Mouse (Mus musculus) myocyte (in vitro differentiated cells): ENCODE measurements around the gene Arhgap23. TPM values are rescaled to one million over a fixed set of nuclear protein-coding genes. Genes with fewer than 3 reads are reported as not detected.

Experiments used
- H3K27me3 ChIP-seq: one replicate; pipeline ENCODE4 v1.6.1; 2011; ENCODE audit not compliant: control insufficient read depth, insufficient read depth, insufficient read length
- H3K36me3 ChIP-seq: one replicate; pipeline ENCODE4 v1.6.1; 2011; ENCODE audit not compliant: control insufficient read depth, insufficient read depth
- H3K4me2 ChIP-seq: one replicate; pipeline ENCODE4 v1.6.1; 2011; ENCODE audit warnings: low read depth, control low read depth
- H3K4me3 ChIP-seq: one replicate; pipeline ENCODE4 v1.5.1; 2011; ENCODE audit warnings: mild to moderate bottlenecking, control low read depth, moderate library complexity
- H3K79me2 ChIP-seq: one replicate; pipeline ENCODE4 v1.6.1; 2011; ENCODE audit not compliant: control insufficient read depth, insufficient read depth
- H3ac ChIP-seq: one replicate; pipeline ENCODE4 v1.6.1; 2011; ENCODE audit not compliant: control insufficient read depth, insufficient read length
- CEBPB ChIP-seq: IDR thresholded peaks from 2 replicates; pipeline ENCODE4 v1.6.1; 2011; ENCODE audit warnings: mild to moderate bottlenecking, moderate library complexity; ENCODE audit not compliant: poor library complexity, insufficient read depth, severe bottlenecking
- E2F4 ChIP-seq: IDR thresholded peaks from one replicate; pipeline ENCODE4 v1.6.1; 2011; ENCODE audit warnings: mild to moderate bottlenecking, control low read depth, moderate library complexity; ENCODE audit not compliant: insufficient read depth
- MAX ChIP-seq: IDR thresholded peaks from one replicate; pipeline ENCODE4 v1.6.1; 2011; ENCODE audit warnings: low read depth, mild to moderate bottlenecking, control low read depth
- MYOD1 ChIP-seq, 3 experiments: IDR thresholded peaks; one replicate each; pipeline ENCODE4 v1.6.1; 2011; ENCODE audit warnings: control low read depth in 2 of 3, low read depth in 2 of 3, mild to moderate bottlenecking in 2 of 3, moderate library complexity in 1 of 3; ENCODE audit not compliant: insufficient read length in 2 of 3, control insufficient read depth in 1 of 3
- MYOG ChIP-seq, 3 experiments: IDR thresholded peaks; one replicate each; pipeline ENCODE4 v1.6.1; 2011; ENCODE audit warnings: control low read depth in 2 of 3, low read depth in 2 of 3, mild to moderate bottlenecking in 2 of 3; ENCODE audit not compliant: insufficient read length in 2 of 3, control insufficient read depth in 1 of 3, insufficient read depth in 1 of 3
- POLR2A ChIP-seq: IDR thresholded peaks from one replicate; pipeline ENCODE4 v1.6.1; 2011; ENCODE audit warnings: low read depth, mild to moderate bottlenecking, control low read depth, moderate library complexity; ENCODE audit not compliant: insufficient read length
- POLR2AphosphoS2 ChIP-seq: IDR thresholded peaks from one replicate; pipeline ENCODE4 v1.6.1; 2011; ENCODE audit warnings: low read depth, control low read depth; ENCODE audit not compliant: insufficient read length
- REST ChIP-seq: IDR thresholded peaks from one replicate; pipeline ENCODE4 v1.6.1; 2011; ENCODE audit warnings: mild to moderate bottlenecking, control low read depth, moderate library complexity; ENCODE audit not compliant: insufficient read depth, insufficient read length
- SRF ChIP-seq: IDR thresholded peaks from one replicate; pipeline ENCODE4 v1.6.1; 2011; ENCODE audit warnings: low read depth; ENCODE audit not compliant: control insufficient read depth, insufficient read length
- TCF12 ChIP-seq: IDR thresholded peaks from one replicate; pipeline ENCODE4 v1.6.1; 2011; ENCODE audit warnings: mild to moderate bottlenecking, control low read depth; ENCODE audit not compliant: poor library complexity, insufficient read depth, severe bottlenecking
- TCF3 ChIP-seq: IDR thresholded peaks from one replicate; pipeline ENCODE4 v1.6.1; 2011; ENCODE audit warnings: low read depth, control low read depth; ENCODE audit not compliant: insufficient read length
- USF1 ChIP-seq: IDR thresholded peaks from one replicate; pipeline ENCODE4 v1.6.1; 2011; ENCODE audit warnings: low read depth, mild to moderate bottlenecking, control low read depth, moderate library complexity
- polyA plus RNA-seq: library from polyadenylated mRNA; unstranded; fragments of >200 nt; fragmentation: generic; extraction: Trizol; gene quantifications from one replicate; pipeline ENCODE4 v1.2.1, GENCODE M21; 2012; ENCODE audit warnings: missing spikeins

Arhgap23 gene
- polyA plus RNA-seq, 1 experiment: 41.9 TPM

GRCm38 (mm10) chr11:97533653-97534052 is 118.3 kb downstream of the Arhgap23 start:
- Histone ChIP-seq H3K36me3 (no peaks in the 10 kb centered on the region), H3K4me2 (no peak overlapping the region)

GRCm38 (mm10) chr11:97534442-97535307 is 119.3 kb downstream of the Arhgap23 start:
- H3K4me2 ChIP-seq: no peak overlapping the region
- H3K36me3 ChIP-seq: no peaks in the 10 kb centered on the region
- no peak overlapping the region for H3K4me3 ChIP-seq
- no peak for TF ChIP-seq USF1
- TF ChIP-seq MYOG (IDR thresholded peaks at IDR 0.05; ENCODE audit: control insufficient read depth in 1 of 3, insufficient read depth in 1 of 3, insufficient read length in 2 of 3, low read depth in 2 of 3): no peak
- no peak for TF ChIP-seq TCF12
- TF ChIP-seq POLR2A: no peak
- no peak for TF ChIP-seq MYOD1 (IDR thresholded peaks at IDR 0.05; ENCODE audit: control insufficient read depth in 1 of 3, insufficient read length in 2 of 3, low read depth in 2 of 3)
- no peak for TF ChIP-seq TCF3
- no peak for TF ChIP-seq SRF
- TF ChIP-seq CEBPB: no peak
- TF ChIP-seq E2F4: no peak
- TF ChIP-seq POLR2AphosphoS2: no peak
- no peak for TF ChIP-seq REST
- no peak for TF ChIP-seq MAX
- H3ac ChIP-seq: no peak overlapping the region
- peaks cover 80% of the 10 kb centered on the region for H3K27me3 ChIP-seq
- H3K79me2 ChIP-seq: no peaks in the 10 kb centered on the region

More at GRCm38 (mm10) chr11:97533653-97534052, 118.3 kb downstream of the Arhgap23 start:
- Histone ChIP-seq H3K79me2 (no peaks in the 10 kb centered on the region), H3K4me3 (no peak overlapping the region), H3ac (no peak overlapping the region), H3K27me3 (peaks cover 81% of the 10 kb centered on the region)
- no peak for TF ChIP-seq POLR2A
- no peak for TF ChIP-seq USF1
- no peak for TF ChIP-seq TCF3
- no peak for TF ChIP-seq POLR2AphosphoS2
- TF ChIP-seq E2F4: no peak
- TF ChIP-seq MYOG (IDR thresholded peaks at IDR 0.05; ENCODE audit: control insufficient read depth in 1 of 3, insufficient read depth in 1 of 3, insufficient read length in 2 of 3, low read depth in 2 of 3): no peak
- TF ChIP-seq SRF: no peak
- no peak for TF ChIP-seq CEBPB
- TF ChIP-seq MAX: no peak
- TF ChIP-seq TCF12: no peak

GRCm38 (mm10) chr11:97535308-97535630 is 119.9 kb downstream of the Arhgap23 start:
- TF ChIP-seq SRF: no peak
- TF ChIP-seq TCF3: no peak
- no peak for TF ChIP-seq MAX
- no peak for TF ChIP-seq REST
- no peak for TF ChIP-seq POLR2A
- TF ChIP-seq TCF12: no peak
- TF ChIP-seq USF1: no peak
- no peak for TF ChIP-seq MYOG (IDR thresholded peaks at IDR 0.05; ENCODE audit: control insufficient read depth in 1 of 3, insufficient read depth in 1 of 3, insufficient read length in 2 of 3, low read depth in 2 of 3)
- no peak for TF ChIP-seq MYOD1 (IDR thresholded peaks at IDR 0.05; ENCODE audit: control insufficient read depth in 1 of 3, insufficient read length in 2 of 3, low read depth in 2 of 3)
- no peak for TF ChIP-seq CEBPB
- TF ChIP-seq POLR2AphosphoS2: no peak
- TF ChIP-seq E2F4: no peak
- Histone ChIP-seq H3ac (no peak overlapping the region), H3K4me2 (no peak overlapping the region), H3K4me3 (no peak overlapping the region), H3K36me3 (no peaks in the 10 kb centered on the region), H3K27me3 (peaks cover 77% of the 10 kb centered on the region), H3K79me2 (no peaks in the 10 kb centered on the region)

GRCm38 (mm10) chr11:97535660-97536059 is 120.3 kb downstream of the Arhgap23 start:
- H3ac ChIP-seq: no peak overlapping the region
- peaks cover 77% of the 10 kb centered on the region for H3K27me3 ChIP-seq
- no peak overlapping the region for H3K4me3 ChIP-seq
- H3K79me2 ChIP-seq: no peaks in the 10 kb centered on the region
- TF ChIP-seq TCF12 (no peak), POLR2AphosphoS2 (no peak), REST (no peak), E2F4 (no peak), USF1 (no peak), MYOD1 (IDR thresholded peaks at IDR 0.05; ENCODE audit: control insufficient read depth in 1 of 3, insufficient read length in 2 of 3, low read depth in 2 of 3) (no peak), SRF (no peak), POLR2A (no peak), MAX (no peak), MYOG (IDR thresholded peaks at IDR 0.05; ENCODE audit: control insufficient read depth in 1 of 3, insufficient read depth in 1 of 3, insufficient read length in 2 of 3, low read depth in 2 of 3) (no peak), CEBPB (no peak), TCF3 (no peak)
- H3K36me3 ChIP-seq: no peaks in the 10 kb centered on the region
- no peak overlapping the region for H3K4me2 ChIP-seq
